In genomic region chr4:98382716-98383424, GRCm38 (mm10) we compare ENCODE assay signal across 8 mouse cellular contexts. TPM values are rescaled to one million over a fixed set of nuclear protein-coding genes. Genes with fewer than 3 reads are reported as not detected.
DNase-seq lines count a peak whose midpoint lies in the region; ATAC-seq lines count a peak whose summit lies in the region.

Tm2d1 (minus strand) TSS chr4:98383306.

- DNase-seq in CD8-positive naive resting alpha-beta T cell, adult 2 months (ENCODE audit: low read depth in 2 of 2, low spot score in 2 of 2) = peak; percentile 77 to 78
- DNase-seq in c-Kit-negative CD71-positive TER-119-positive erythroid progenitor cells, embryonic 14.5 days (ENCODE audit: low read depth, low spot score) = peak; percentile 57
- DNase-seq in fibroblast of lung, adult 2 months (ENCODE audit: low read depth) = peak; percentile 36
- peak; percentile 91 for DNase-seq in kidney, postnatal 10 days
- DNase-seq in naive thymus-derived CD4-positive, alpha-beta T cell, adult 2 months (ENCODE audit: low read depth) = peak; percentile 88
- peak; percentile 85 for DNase-seq in splenic B cell, adult 2 months (ENCODE audit: low read depth, low spot score)

- peak; percentile 83 for ATAC-seq in heart, embryonic 13.5 days (ENCODE audit: extremely low read depth, insufficient number of reproducible peaks, low FRiP score, low TSS enrichment)
- peak; percentile 94 for ATAC-seq in liver, embryonic 12.5 days

- peaks cover 17% of the 10 kb centered on the region for H3K4me1 ChIP-seq in heart, embryonic 13.5 days
- peaks cover 8% of the 10 kb centered on the region; the same call in 1 of the 2 replicates for H3K4me1 ChIP-seq in liver, embryonic 12.5 days

- H3K36me3 ChIP-seq in heart, embryonic 13.5 days = peaks cover 17% of the 10 kb centered on the region
- peaks cover 12% of the 10 kb centered on the region for H3K36me3 ChIP-seq in liver, embryonic 12.5 days
- no peaks in the 10 kb centered on the region for H3K36me3 ChIP-seq in splenic B cell, adult 2 months (ENCODE audit: control insufficient read depth, insufficient read depth, low read length, poor library complexity, severe bottlenecking)

- no peaks in the 10 kb centered on the region for H3K9me3 ChIP-seq in heart, embryonic 13.5 days
- no peaks in the 10 kb centered on the region for H3K9me3 ChIP-seq in liver, embryonic 12.5 days (replicated peaks)

- H3K4me3 ChIP-seq in heart, embryonic 13.5 days = peak within 1 kb of the TSS; percentile 96
- peak within 1 kb of the TSS; percentile 92 for H3K4me3 ChIP-seq in liver, embryonic 12.5 days

- no peaks in the 10 kb centered on the region for H3K27me3 ChIP-seq in heart, embryonic 13.5 days (replicated peaks)
- peaks cover 4% of the 10 kb centered on the region; the same call in 1 of the 2 replicates for H3K27me3 ChIP-seq in liver, embryonic 12.5 days (replicated peaks)
- H3K27me3 ChIP-seq in splenic B cell, adult 2 months (ENCODE audit: control insufficient read depth, insufficient read depth, low read length, poor library complexity, severe bottlenecking) = no peaks in the 10 kb centered on the region; the same call in 1 of the 2 replicates

- H3K4me2 ChIP-seq in heart, embryonic 13.5 days = peak within 1 kb of the TSS; percentile 71
- peak within 1 kb of the TSS; percentile 71 for H3K4me2 ChIP-seq in liver, embryonic 12.5 days

- peak within 1 kb of the TSS; percentile 96 for H3K9ac ChIP-seq in heart, embryonic 13.5 days
- peak within 1 kb of the TSS; percentile 86 for H3K9ac ChIP-seq in liver, embryonic 12.5 days

- under 1% methylated on average over 46 of the region's 46 CpGs for WGBS in heart, embryonic 13.5 days
- WGBS in liver, embryonic 12.5 days (ENCODE audit: insufficient replicate concordance) = under 1% methylated on average over 46 of the region's 46 CpGs

- H3K27ac ChIP-seq in heart, embryonic 13.5 days (replicated peaks) = peak within 1 kb of the TSS; percentile 76
- peak within 1 kb of the TSS; percentile 68 for H3K27ac ChIP-seq in liver, embryonic 12.5 days

RNA-seq across cellular contexts. Expression of gene Tm2d1, which starts in this region (rescaled TPM):
- 106 and 111 TPM in 2 replicates for polyA plus RNA-seq in heart, embryonic 13.5 days (2015; fragmentation: Nextera tagmentation; extraction: Ambion mirVana)
- polyA plus RNA-seq in liver, embryonic 12.5 days (2016; fragmentation: Nextera tagmentation; extraction: Ambion mirVana) = 33.8 and 38.4 TPM in 2 replicates

Comparison
In these comparisons a context has a peak if more than half of its experiments do, and no peak if none do; other contexts are left out.
1. Peak in every context shown above with its lines: DNase-seq, ATAC-seq, H3K4me3 ChIP-seq and H3K27ac ChIP-seq.
2. DNase-seq: peak in every context shown above with its lines; median percentile 91 in kidney, postnatal 10 days; 88 in naive thymus-derived CD4-positive, alpha-beta T cell, adult 2 months; 85 in splenic B cell, adult 2 months; 78 in CD8-positive naive resting alpha-beta T cell, adult 2 months; 57 in c-Kit-negative CD71-positive TER-119-positive erythroid progenitor cells, embryonic 14.5 days; 36 in fibroblast of lung, adult 2 months.